Mouse (Mus musculus) spleen, adult 12 weeks (tissue): ENCODE data around the gene Tmem151b.

Experiments used
- DNase-seq: peaks from one replicate; pipeline ENCODE4 v3.0.0; 2022; ENCODE audit warnings: low spot score

Tmem151b gene

DNA sequence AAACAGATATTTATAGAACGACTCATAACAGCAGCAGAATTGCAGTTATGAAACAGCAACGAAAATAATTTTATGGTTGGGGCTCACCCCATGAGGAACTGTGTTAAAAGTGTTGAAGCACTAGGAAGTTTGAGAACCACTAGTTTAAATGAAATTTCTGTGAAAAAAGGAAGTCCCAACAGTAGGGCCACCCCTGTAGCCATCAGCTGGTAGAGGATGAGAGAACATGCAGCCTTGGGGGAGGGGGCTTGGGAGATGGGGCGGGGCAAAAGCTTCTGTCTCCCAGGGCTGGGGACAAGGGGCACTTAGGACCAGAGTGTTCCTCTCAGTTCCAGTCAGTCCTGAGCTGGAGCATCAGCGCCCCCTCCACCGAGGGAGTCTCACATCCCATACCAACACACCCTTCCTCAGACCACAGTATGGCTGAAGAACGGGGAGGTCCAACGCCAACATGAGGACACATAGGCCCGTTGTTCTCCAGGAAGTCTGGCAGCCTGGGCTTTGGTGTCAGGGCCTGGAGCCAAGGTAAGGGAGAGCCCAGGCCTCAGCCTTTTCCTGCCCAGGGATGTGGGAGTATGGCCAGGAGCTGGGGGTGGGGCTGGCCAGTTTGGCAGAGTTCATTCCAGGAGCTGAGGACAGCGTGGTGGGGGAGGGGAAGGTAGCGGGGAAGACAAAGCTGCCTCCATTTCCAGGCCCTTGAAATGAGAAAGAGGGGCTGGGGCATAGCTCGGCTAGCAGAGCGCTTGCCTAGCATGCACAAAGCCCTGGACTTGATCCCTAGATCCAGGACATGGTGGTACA lies 34.8 kb upstream of the Tmem151b start:
- DNase-seq = no peak

- DNase-seq = no peak
These were observed 33.4 kb upstream of the Tmem151b start for GRCm38 (mm10) chr17:45582715-45583355.

DNA sequence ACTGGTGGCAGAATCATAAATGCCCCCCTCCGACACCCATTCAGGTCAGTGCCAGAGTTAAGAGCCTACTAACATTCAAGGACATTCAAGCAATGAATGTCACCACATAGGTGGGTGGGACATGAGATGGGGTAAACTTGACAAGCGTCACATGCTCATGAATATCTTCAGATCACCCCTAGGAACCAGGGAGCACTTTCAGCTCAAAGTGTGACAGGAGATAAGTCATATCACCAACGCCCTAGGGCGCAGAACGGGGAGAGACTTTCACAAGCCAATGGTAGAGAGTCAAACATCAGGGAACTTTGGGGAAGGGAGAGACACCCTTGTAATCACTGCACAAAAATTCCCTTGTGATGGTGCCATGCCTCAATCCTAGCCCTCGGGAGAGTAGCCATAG lies 32.7 kb upstream of the Tmem151b start:
- DNase-seq = no peak

DNA sequence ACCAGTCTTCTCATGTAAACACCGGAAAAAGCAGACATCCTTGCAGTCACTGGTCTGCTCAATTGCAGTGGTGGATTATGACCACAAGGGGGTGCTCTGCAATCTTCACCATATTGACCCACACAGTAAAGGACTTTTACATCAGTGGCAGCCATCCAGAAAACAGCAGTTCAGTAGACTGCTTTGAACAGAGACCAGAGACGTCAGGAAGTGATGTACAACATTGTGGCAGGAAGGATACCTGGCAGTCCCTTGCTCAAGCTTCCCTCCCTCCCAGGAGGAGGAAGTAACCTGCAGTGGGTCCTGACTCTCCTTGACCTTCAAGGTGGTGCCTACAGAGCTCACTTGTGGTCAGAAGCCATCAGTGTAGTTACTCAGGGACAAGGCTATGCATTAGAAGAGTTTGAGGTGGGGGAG lies 32.1 kb upstream of the Tmem151b start:
- peak; percentile 64 for DNase-seq

DNA sequence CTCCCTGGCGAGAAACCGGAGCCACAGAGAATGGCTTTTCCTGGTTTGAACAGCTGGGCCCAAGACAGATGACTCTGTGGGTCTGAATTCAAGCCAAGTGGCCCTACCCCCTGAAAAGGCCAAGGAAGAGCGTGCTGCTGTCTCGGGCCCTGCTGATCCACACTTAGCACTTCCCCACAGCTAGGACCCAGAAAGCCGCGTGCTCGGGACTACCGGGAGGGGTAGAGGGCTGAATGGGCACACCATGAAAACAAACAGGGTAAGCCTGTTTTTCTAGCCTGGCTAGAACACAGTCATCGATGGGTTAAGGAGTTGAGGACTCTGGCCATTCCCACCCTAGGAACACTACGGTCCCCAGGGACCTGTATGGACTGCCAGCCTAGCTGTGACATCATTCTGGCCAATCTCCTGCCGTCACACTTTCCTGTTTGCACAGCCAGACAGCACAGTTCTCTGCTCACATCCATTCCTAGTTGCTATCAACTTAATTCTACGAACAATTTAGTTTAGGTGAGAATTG lies 31.5 kb upstream of the Tmem151b start:
- no peak for DNase-seq

- no peak for DNase-seq
These were observed 30.1 kb upstream of the Tmem151b start for GRCm38 (mm10) chr17:45579554-45579953.

GRCm38 (mm10) chr17:45578843-45579242 lies 29.4 kb upstream of the Tmem151b start:
- no peak for DNase-seq

DNA sequence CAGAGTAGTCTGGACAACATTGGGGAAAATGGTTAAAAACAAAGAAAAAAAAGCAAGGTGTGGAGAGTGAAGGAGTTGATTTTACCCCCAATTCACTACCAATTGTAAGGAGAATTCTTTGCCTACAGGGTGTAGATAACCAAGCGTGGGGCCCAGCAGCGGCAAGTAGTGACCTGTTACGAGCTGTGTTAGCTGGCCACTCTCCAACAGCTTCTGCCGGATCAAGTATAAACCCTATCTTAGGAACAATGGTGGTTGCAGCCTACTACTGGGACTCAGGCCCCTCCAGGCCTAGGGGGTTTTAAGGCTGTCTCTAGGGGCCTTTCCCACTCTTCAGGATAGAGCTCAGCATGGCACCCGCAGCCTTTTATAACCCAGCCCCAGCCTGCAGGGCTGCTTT lies 28.8 kb upstream of the Tmem151b start:
- DNase-seq = no peak

DNA sequence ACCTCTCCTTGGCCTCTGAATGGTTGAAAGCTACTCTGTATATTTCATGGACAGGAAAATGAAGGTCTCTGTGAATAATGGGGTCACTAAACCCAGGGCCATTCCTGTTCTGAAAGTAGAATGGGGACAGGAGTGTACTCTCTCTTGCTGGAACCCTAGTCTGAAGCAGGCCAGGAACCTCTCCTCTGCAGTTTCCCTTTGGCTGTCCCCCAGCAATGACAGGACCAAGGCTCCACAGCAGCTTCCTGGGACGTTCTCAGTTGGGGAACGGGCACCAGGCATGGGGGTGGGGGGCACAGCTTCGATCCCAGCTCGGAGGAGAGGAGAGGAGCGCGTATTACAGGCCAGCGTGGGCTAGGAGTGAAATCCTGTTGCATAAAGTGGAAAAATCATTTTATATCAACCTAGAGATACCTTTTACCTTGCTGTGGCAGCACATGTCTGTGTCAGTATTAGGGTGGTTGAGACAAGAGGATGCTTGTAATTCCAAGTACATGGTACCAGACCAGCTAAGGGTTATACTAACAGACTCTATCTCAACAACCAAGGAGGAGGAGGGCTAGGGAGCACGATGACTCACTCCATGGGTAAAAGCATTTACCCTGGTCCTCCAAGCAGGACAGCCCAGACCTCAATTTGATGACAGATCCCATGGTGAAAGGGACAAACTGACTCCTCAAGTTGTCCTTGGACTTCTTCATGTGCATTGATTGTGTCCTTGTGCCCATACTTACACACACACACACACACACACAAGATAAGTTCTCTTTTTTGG lies 25.8 kb upstream of the Tmem151b start:
- no peak for DNase-seq

DNA sequence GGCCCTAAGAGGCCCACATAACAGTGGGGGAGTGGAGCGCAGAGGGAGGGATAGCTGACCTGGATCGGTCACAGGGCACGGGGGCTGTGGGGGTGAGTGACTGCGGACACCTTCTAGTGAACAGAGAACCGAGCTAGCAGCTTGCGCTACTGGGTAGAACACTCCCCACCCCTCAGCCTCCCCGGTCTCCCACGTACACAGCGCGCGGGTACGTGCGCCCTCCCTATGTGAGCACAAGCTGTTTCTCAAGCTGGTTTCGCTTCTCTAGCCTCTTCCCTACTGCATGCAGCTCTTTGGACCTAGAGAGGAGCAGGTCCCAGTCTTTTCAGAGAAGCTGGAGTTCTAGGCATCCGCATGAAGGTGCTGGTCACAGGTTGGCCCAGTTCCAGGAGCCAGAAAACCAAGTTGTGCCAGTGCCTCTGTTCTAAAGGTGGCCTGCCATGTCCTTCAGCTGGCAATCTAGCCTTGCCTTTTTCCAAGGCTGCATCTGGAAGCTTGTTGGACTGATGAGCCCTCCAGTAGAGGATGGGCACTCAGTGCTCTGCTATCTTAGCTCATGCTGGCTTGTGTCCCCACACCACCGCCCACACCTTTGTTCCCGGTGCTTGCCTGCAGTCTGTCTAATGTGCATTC lies 24.8 kb upstream of the Tmem151b start:
- DNase-seq = peak; percentile 62

DNA sequence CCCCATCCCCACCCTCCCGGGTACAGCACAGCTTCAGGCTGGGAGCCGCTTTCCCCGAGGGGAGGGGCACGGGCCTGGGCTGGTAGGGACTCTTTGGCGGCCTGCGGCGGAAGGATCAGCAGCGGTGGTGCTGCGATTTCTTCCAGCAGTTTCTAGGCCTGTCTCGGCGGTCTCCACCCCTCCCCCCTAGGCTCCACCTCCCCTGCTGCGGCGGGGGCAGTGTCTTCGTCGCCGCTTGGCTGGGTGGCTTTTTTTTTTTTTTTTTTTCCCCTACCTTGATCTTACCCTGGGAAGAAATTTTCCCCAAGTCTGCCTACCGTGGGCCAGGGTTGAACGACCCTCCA lies 24.3 kb upstream of the Tmem151b start:
- DNase-seq = peak; percentile 89

- DNase-seq = peak; percentile 97
These were observed 23.8 kb upstream of the Tmem151b start, which contains the start of gene Hsp90ab1 for GRCm38 (mm10) chr17:45573087-45573779. Gene Hsp90ab1, minus strand, starts transcription at chr17:45573271.

GRCm38 (mm10) chr17:45572103-45573086 lies 22.9 kb upstream of the Tmem151b start:
- DNase-seq = peak; percentile 73

- no peak for DNase-seq
These were observed 20.5 kb upstream of the Tmem151b start for GRCm38 (mm10) chr17:45569999-45570398.

- DNase-seq = no peak
These were observed 19.5 kb upstream of the Tmem151b start for GRCm38 (mm10) chr17:45568990-45569389.

- DNase-seq = no peak
These were observed 17.7 kb upstream of the Tmem151b start for GRCm38 (mm10) chr17:45567162-45567601.

GRCm38 (mm10) chr17:45566360-45567161 lies 17.1 kb upstream of the Tmem151b start:
- DNase-seq = no peak

- no peak for DNase-seq
These were observed 16.5 kb upstream of the Tmem151b start for GRCm38 (mm10) chr17:45566031-45566359.

GRCm38 (mm10) chr17:45565103-45565502 lies 15.6 kb upstream of the Tmem151b start:
- DNase-seq = no peak
